Mouse (Mus musculus) midbrain, embryonic 15.5 days (tissue): ENCODE data around the gene Cntrob. TPM values are rescaled to one million over a fixed set of nuclear protein-coding genes. Genes with fewer than 3 reads are reported as not detected.

Source experiments
- ATAC-seq: fragments of 200-750 bp; cut with Nextera tagmentation; replicated peaks from 2 replicates; pipeline ENCODE4 v1.8.0; 2017; ENCODE audit warnings: moderate TSS enrichment
- H3K27ac ChIP-seq: fragments of 300-500 bp; sonication (generic); 2 replicates; pipeline ENCODE4 v1.5.1; 2015; ENCODE audit warnings: mild to moderate bottlenecking, inconsistent platforms
- H3K27me3 ChIP-seq: fragments of 300-500 bp; sonication (generic); replicated peaks from 2 replicates; pipeline ENCODE4 v1.6.1; 2015; ENCODE audit warnings: inconsistent platforms
- H3K36me3 ChIP-seq: fragments of 300-500 bp; sonication (generic); replicated peaks from 2 replicates; pipeline ENCODE4 v1.6.1; 2015; ENCODE audit warnings: inconsistent platforms
- H3K4me1 ChIP-seq: fragments of 300-500 bp; sonication (generic); 2 replicates; pipeline ENCODE4 v1.6.1; 2015; ENCODE audit warnings: inconsistent platforms
- H3K4me2 ChIP-seq: fragments of 300-500 bp; sonication (generic); 2 replicates; pipeline ENCODE4 v1.6.1; 2015; ENCODE audit warnings: inconsistent platforms, mild to moderate bottlenecking, moderate library complexity
- H3K4me3 ChIP-seq: fragments of 300-500 bp; sonication (generic); 2 replicates; pipeline ENCODE4 v1.5.1; 2015; ENCODE audit warnings: mild to moderate bottlenecking, inconsistent platforms
- H3K9ac ChIP-seq: fragments of 300-500 bp; sonication (generic); 2 replicates; pipeline ENCODE4 v1.6.1; 2015; ENCODE audit warnings: mild to moderate bottlenecking, inconsistent platforms
- H3K9me3 ChIP-seq: fragments of 300-500 bp; sonication (generic); 2 replicates; pipeline ENCODE4 v1.6.1; 2016; ENCODE audit warnings: inconsistent platforms
- WGBS: fragments of 180-500 bp; shearing (Covaris S2); methylation state at CpG from one replicate; pipeline ENCODE4 v1.1.7; 2015; ENCODE audit warnings: mixed read lengths; 5-methylcytosine and 5-hydroxymethylcytosine counted together
- polyA plus RNA-seq: library from polyadenylated mRNA; unstranded; fragments of >200 nt; fragmentation: Nextera tagmentation; extraction: Ambion mirVana; gene quantifications from 2 replicates; pipeline ENCODE4 v1.2.1, GENCODE M21; 2015

Gene Cntrob
- polyA plus RNA-seq, 1 experiment from 2014 or later = 22.1 TPM

- H3K4me3 ChIP-seq = no peak overlapping the region
- H3K4me2 ChIP-seq = no peak overlapping the region
- no peaks in the 10 kb centered on the region for H3K36me3 ChIP-seq
- no peaks in the 10 kb centered on the region; the same call in 1 of the 2 replicates for H3K4me1 ChIP-seq
- 29% methylated on average over 9 of the region's 9 CpGs for WGBS
- no peaks in the 10 kb centered on the region for H3K9me3 ChIP-seq
- H3K9ac ChIP-seq = no peak overlapping the region
- no peaks in the 10 kb centered on the region for H3K27me3 ChIP-seq
- no peak for ATAC-seq
- H3K27ac ChIP-seq = no peak overlapping the region
These were observed 70.4 kb downstream of the Cntrob start for GRCm38 (mm10) chr11:69253131-69253530.

GRCm38 (mm10) chr11:69251953-69252352, 71.6 kb downstream of the Cntrob start:
- no peak overlapping the region for H3K27ac ChIP-seq
- no peak overlapping the region for H3K9ac ChIP-seq
- WGBS = 89% methylated on average over 7 of the region's 7 CpGs
- no peaks in the 10 kb centered on the region for H3K27me3 ChIP-seq
- no peaks in the 10 kb centered on the region for H3K36me3 ChIP-seq
- H3K4me3 ChIP-seq = no peak overlapping the region
- H3K9me3 ChIP-seq = no peaks in the 10 kb centered on the region
- no peak for ATAC-seq
- H3K4me1 ChIP-seq = no peaks in the 10 kb centered on the region; the same call in 1 of the 2 replicates
- no peak overlapping the region for H3K4me2 ChIP-seq

- Histone ChIP-seq H3K27me3 (no peaks in the 10 kb centered on the region), H3K9me3 (no peaks in the 10 kb centered on the region), H3K27ac (no peak overlapping the region), H3K4me3 (no peak overlapping the region), H3K4me1 (no peaks in the 10 kb centered on the region; the same call in 1 of the 2 replicates), H3K36me3 (no peaks in the 10 kb centered on the region), H3K9ac (no peak overlapping the region), H3K4me2 (no peak overlapping the region)
- WGBS = 65% methylated on average over 14 of the region's 14 CpGs
- no peak for ATAC-seq
These were observed 72.3 kb downstream of the Cntrob start for GRCm38 (mm10) chr11:69251135-69251842.

- Histone ChIP-seq H3K9me3 (no peaks in the 10 kb centered on the region), H3K4me2 (no peak overlapping the region), H3K9ac (no peak overlapping the region)
These were observed 73.5 kb downstream of the Cntrob start for GRCm38 (mm10) chr11:69250106-69250505.

More at GRCm38 (mm10) chr11:69250106-69250505, 73.5 kb downstream of the Cntrob start:
- Histone ChIP-seq H3K27ac (no peak overlapping the region), H3K36me3 (no peaks in the 10 kb centered on the region), H3K4me3 (no peak overlapping the region), H3K27me3 (no peaks in the 10 kb centered on the region), H3K4me1 (no peaks in the 10 kb centered on the region; the same call in 1 of the 2 replicates)
- WGBS = 84% methylated on average over 5 of the region's 5 CpGs
- no peak for ATAC-seq

Other genes starting within 250 kb of the Cntrob start
- gene Vamp2, start 235.3 kb downstream of the Cntrob start, polyA plus RNA-seq = 319 and 333 TPM in 2 replicates
- 11.3 and 12.3 TPM in 2 replicates for gene Per1, start 228.6 kb downstream of the Cntrob start, polyA plus RNA-seq
- 0.86 and 0.89 TPM in 2 replicates for gene Hes7, start 203.4 kb downstream of the Cntrob start, polyA plus RNA-seq
- gene 9130213A22Rik, start 201.2 kb downstream of the Cntrob start, polyA plus RNA-seq = 0.24 and 0.27 TPM in 2 replicates
- 6.3 and 8.0 TPM in 2 replicates for gene Aloxe3, start 197.9 kb downstream of the Cntrob start, polyA plus RNA-seq
- gene Alox12b, start 166.8 kb downstream of the Cntrob start, polyA plus RNA-seq = 0.28 and 0.41 TPM in 2 replicates
- gene Alox8, start 125.9 kb downstream of the Cntrob start, polyA plus RNA-seq = 0.25 and 0.87 TPM in 2 replicates
- gene Gucy2e, start 86.7 kb downstream of the Cntrob start, polyA plus RNA-seq = 0.75 and 0.92 TPM in 2 replicates
- gene Trappc1, start 205 bp upstream of the Cntrob start, polyA plus RNA-seq = 182 and 184 TPM in 2 replicates
- 4.1 and 4.9 TPM in 2 replicates for gene Kcnab3, start 2.5 kb upstream of the Cntrob start, polyA plus RNA-seq
- gene Rnf227, start 16.7 kb upstream of the Cntrob start, polyA plus RNA-seq = 278 and 308 TPM in 2 replicates
- gene Chd3, start 45.6 kb upstream of the Cntrob start, polyA plus RNA-seq = 98.2 and 102 TPM in 2 replicates
- 96.8 and 101 TPM in 2 replicates for gene Naa38, start 71.7 kb upstream of the Cntrob start, polyA plus RNA-seq
- gene Cyb5d1, start 71.9 kb upstream of the Cntrob start, polyA plus RNA-seq = 32.7 and 33.5 TPM in 2 replicates
- gene Tmem88, start 74.5 kb upstream of the Cntrob start, polyA plus RNA-seq = 6.5 and 7.0 TPM in 2 replicates
- 41.3 and 45.3 TPM in 2 replicates for gene Kdm6b, start 89.9 kb upstream of the Cntrob start, polyA plus RNA-seq
- gene Dnah2, start 225.3 kb upstream of the Cntrob start, polyA plus RNA-seq = 4.5 and 5.7 TPM in 2 replicates
- gene Efnb3, start 236.4 kb upstream of the Cntrob start, polyA plus RNA-seq = 178 and 188 TPM in 2 replicates